Mouse (Mus musculus): Measurements from ENCODE around the gene Snx29. TPM values are rescaled to one million over a fixed set of nuclear protein-coding genes. Genes with fewer than 3 reads are reported as not detected.
"Not testable (repeated sequence)": the region's sequence is repeated elsewhere in the genome, so short reads cannot be mapped to it uniquely, and the experiment has no call there.

Snx29 gene
- polyA plus RNA-seq, 1 experiment from 2014 or later: 8.2 TPM

GRCm38 (mm10) chr16:11510854-11511253 is 188.1 kb downstream of the Snx29 start:
- H3K36me3 ChIP-seq (ENCODE audit: control insufficient read depth, insufficient read depth): no peaks in the 10 kb centered on the region
- H3K4me3 ChIP-seq (ENCODE audit: low read length): no peak overlapping the region
- no peak overlapping the region for H3K27ac ChIP-seq (ENCODE audit: low read length)
- peaks cover 4% of the 10 kb centered on the region for H3K4me1 ChIP-seq (ENCODE audit: control insufficient read depth, insufficient read depth, low read length)
- ATAC-seq (replicated peaks; ENCODE audit: extremely low read depth, insufficient read depth, low FRiP score): no peak
- H3K9me3 ChIP-seq (replicated peaks; ENCODE audit: control insufficient read depth, low read length): no peaks in the 10 kb centered on the region
- WGBS: 47% methylated on average over 3 of the region's 3 CpGs
- no peak overlapping the region for H3K9ac ChIP-seq (ENCODE audit: low read length)
- H3K4me2 ChIP-seq (ENCODE audit: low read depth, low read length): no peak overlapping the region
- no peaks in the 10 kb centered on the region for H3K27me3 ChIP-seq (ENCODE audit: control insufficient read depth, insufficient read depth, low read length)

- not testable (repeated sequence) for H3K27me3 ChIP-seq (ENCODE audit: control insufficient read depth, insufficient read depth, low read length); H3K4me1 ChIP-seq (ENCODE audit: control insufficient read depth, insufficient read depth, low read length); H3K9ac ChIP-seq (ENCODE audit: low read length); H3K4me3 ChIP-seq (ENCODE audit: low read length); H3K36me3 ChIP-seq (ENCODE audit: control insufficient read depth, insufficient read depth); ATAC-seq (replicated peaks; ENCODE audit: extremely low read depth, insufficient read depth, low FRiP score); H3K27ac ChIP-seq (ENCODE audit: low read length); H3K9me3 ChIP-seq (replicated peaks; ENCODE audit: control insufficient read depth, low read length); H3K4me2 ChIP-seq (ENCODE audit: low read depth, low read length)
- 55% methylated on average over 7 of the region's 7 CpGs for WGBS
Measured at GRCm38 (mm10) chr16:11511696-11512095, 189.0 kb downstream of the Snx29 start.

- Histone ChIP-seq H3K27ac (ENCODE audit: low read length) (no peak overlapping the region), H3K9me3 (replicated peaks; ENCODE audit: control insufficient read depth, low read length) (no peaks in the 10 kb centered on the region), H3K9ac (ENCODE audit: low read length) (no peak overlapping the region), H3K4me1 (ENCODE audit: control insufficient read depth, insufficient read depth, low read length) (no peaks in the 10 kb centered on the region), H3K36me3 (ENCODE audit: control insufficient read depth, insufficient read depth) (no peaks in the 10 kb centered on the region), H3K27me3 (ENCODE audit: control insufficient read depth, insufficient read depth, low read length) (no peaks in the 10 kb centered on the region), H3K4me3 (ENCODE audit: low read length) (no peak overlapping the region), H3K4me2 (ENCODE audit: low read depth, low read length) (no peak overlapping the region)
- WGBS: 74% methylated on average over 2 of the region's 2 CpGs
- no peak for ATAC-seq (replicated peaks; ENCODE audit: extremely low read depth, insufficient read depth, low FRiP score)
Measured at GRCm38 (mm10) chr16:11516681-11517080, 194.0 kb downstream of the Snx29 start.

- H3K27me3 ChIP-seq (ENCODE audit: control insufficient read depth, insufficient read depth, low read length): no peaks in the 10 kb centered on the region
- no peaks in the 10 kb centered on the region for H3K4me1 ChIP-seq (ENCODE audit: control insufficient read depth, insufficient read depth, low read length)
- no peak overlapping the region for H3K9ac ChIP-seq (ENCODE audit: low read length)
- H3K4me3 ChIP-seq (ENCODE audit: low read length): no peak overlapping the region
- no peak overlapping the region for H3K27ac ChIP-seq (ENCODE audit: low read length)
- ATAC-seq (replicated peaks; ENCODE audit: extremely low read depth, insufficient read depth, low FRiP score): no peak
- no peaks in the 10 kb centered on the region for H3K36me3 ChIP-seq (ENCODE audit: control insufficient read depth, insufficient read depth)
- no peak overlapping the region for H3K4me2 ChIP-seq (ENCODE audit: low read depth, low read length)
- no peaks in the 10 kb centered on the region for H3K9me3 ChIP-seq (replicated peaks; ENCODE audit: control insufficient read depth, low read length)
- WGBS: 91% methylated on average over 6 of the region's 6 CpGs
Measured at GRCm38 (mm10) chr16:11517385-11517784, 194.7 kb downstream of the Snx29 start.

- H3K9ac ChIP-seq (ENCODE audit: low read length): no peak overlapping the region
- WGBS: 66% methylated on average over 12 of the region's 12 CpGs
- H3K27me3 ChIP-seq (ENCODE audit: control insufficient read depth, insufficient read depth, low read length): no peaks in the 10 kb centered on the region
- no peak overlapping the region for H3K27ac ChIP-seq (ENCODE audit: low read length)
- H3K9me3 ChIP-seq (replicated peaks; ENCODE audit: control insufficient read depth, low read length): no peaks in the 10 kb centered on the region
- ATAC-seq (replicated peaks; ENCODE audit: extremely low read depth, insufficient read depth, low FRiP score): no peak
- H3K36me3 ChIP-seq (ENCODE audit: control insufficient read depth, insufficient read depth): no peaks in the 10 kb centered on the region
- no peaks in the 10 kb centered on the region for H3K4me1 ChIP-seq (ENCODE audit: control insufficient read depth, insufficient read depth, low read length)
- H3K4me3 ChIP-seq (ENCODE audit: low read length): no peak overlapping the region
- H3K4me2 ChIP-seq (ENCODE audit: low read depth, low read length): no peak overlapping the region
Measured at GRCm38 (mm10) chr16:11518803-11519498, 196.2 kb downstream of the Snx29 start.

GRCm38 (mm10) chr16:11526104-11526786 is 203.5 kb downstream of the Snx29 start:
- Histone ChIP-seq H3K4me3 (ENCODE audit: low read length) (no peak overlapping the region), H3K9me3 (replicated peaks; ENCODE audit: control insufficient read depth, low read length) (no peaks in the 10 kb centered on the region), H3K4me1 (ENCODE audit: control insufficient read depth, insufficient read depth, low read length) (peaks cover 16% of the 10 kb centered on the region), H3K27me3 (ENCODE audit: control insufficient read depth, insufficient read depth, low read length) (no peaks in the 10 kb centered on the region), H3K9ac (ENCODE audit: low read length) (no peak overlapping the region), H3K27ac (ENCODE audit: low read length) (0 out of 2 replicates have a peak overlapping the region, but pooled peaks have one; percentile 14), H3K4me2 (ENCODE audit: low read depth, low read length) (no peak overlapping the region), H3K36me3 (ENCODE audit: control insufficient read depth, insufficient read depth) (no peaks in the 10 kb centered on the region)
- 56% methylated on average over 10 of the region's 10 CpGs for WGBS
- peak; percentile 29; the same call in 1 of the 2 replicates for ATAC-seq (replicated peaks; ENCODE audit: extremely low read depth, insufficient read depth, low FRiP score)

GRCm38 (mm10) chr16:11526996-11527395 is 204.3 kb downstream of the Snx29 start:
- WGBS: 63% methylated on average over 10 of the region's 10 CpGs
- Histone ChIP-seq H3K9me3 (replicated peaks; ENCODE audit: control insufficient read depth, low read length) (no peaks in the 10 kb centered on the region), H3K4me2 (ENCODE audit: low read depth, low read length) (no peak overlapping the region), H3K27me3 (ENCODE audit: control insufficient read depth, insufficient read depth, low read length) (no peaks in the 10 kb centered on the region), H3K4me3 (ENCODE audit: low read length) (no peak overlapping the region), H3K4me1 (ENCODE audit: control insufficient read depth, insufficient read depth, low read length) (peaks cover 23% of the 10 kb centered on the region), H3K27ac (ENCODE audit: low read length) (no peak overlapping the region), H3K36me3 (ENCODE audit: control insufficient read depth, insufficient read depth) (no peaks in the 10 kb centered on the region), H3K9ac (ENCODE audit: low read length) (0 out of 2 replicates have a peak overlapping the region, but pooled peaks have one; percentile 13)
- ATAC-seq (replicated peaks; ENCODE audit: extremely low read depth, insufficient read depth, low FRiP score): no peak

GRCm38 (mm10) chr16:11530466-11531194 is 207.9 kb downstream of the Snx29 start:
- no peak for ATAC-seq (replicated peaks; ENCODE audit: extremely low read depth, insufficient read depth, low FRiP score)
- WGBS: 38% methylated on average over 13 of the region's 13 CpGs

GRCm38 (mm10) chr16:11531441-11531840 is 208.7 kb downstream of the Snx29 start:
- WGBS: 88% methylated on average over 7 of the region's 7 CpGs

More at GRCm38 (mm10) chr16:11530466-11531194, 207.9 kb downstream of the Snx29 start:
- Histone ChIP-seq H3K4me2 (ENCODE audit: low read depth, low read length) (no peak overlapping the region), H3K27me3 (ENCODE audit: control insufficient read depth, insufficient read depth, low read length) (no peaks in the 10 kb centered on the region), H3K9me3 (replicated peaks; ENCODE audit: control insufficient read depth, low read length) (no peaks in the 10 kb centered on the region), H3K4me3 (ENCODE audit: low read length) (no peak overlapping the region), H3K27ac (ENCODE audit: low read length) (no peak overlapping the region), H3K4me1 (ENCODE audit: control insufficient read depth, insufficient read depth, low read length) (peaks cover 32% of the 10 kb centered on the region), H3K36me3 (ENCODE audit: control insufficient read depth, insufficient read depth) (no peaks in the 10 kb centered on the region), H3K9ac (ENCODE audit: low read length) (no peak overlapping the region)

More at GRCm38 (mm10) chr16:11531441-11531840, 208.7 kb downstream of the Snx29 start:
- no peak overlapping the region for H3K27ac ChIP-seq (ENCODE audit: low read length)
- no peak overlapping the region for H3K9ac ChIP-seq (ENCODE audit: low read length)
- ATAC-seq (replicated peaks; ENCODE audit: extremely low read depth, insufficient read depth, low FRiP score): no peak
- no peaks in the 10 kb centered on the region for H3K36me3 ChIP-seq (ENCODE audit: control insufficient read depth, insufficient read depth)
- no peak overlapping the region for H3K4me3 ChIP-seq (ENCODE audit: low read length)
- peaks cover 33% of the 10 kb centered on the region for H3K4me1 ChIP-seq (ENCODE audit: control insufficient read depth, insufficient read depth, low read length)
- no peak overlapping the region for H3K4me2 ChIP-seq (ENCODE audit: low read depth, low read length)
- H3K9me3 ChIP-seq (replicated peaks; ENCODE audit: control insufficient read depth, low read length): no peaks in the 10 kb centered on the region
- no peaks in the 10 kb centered on the region for H3K27me3 ChIP-seq (ENCODE audit: control insufficient read depth, insufficient read depth, low read length)
